Mouse (Mus musculus) lung, postnatal 0 days (tissue): Measurements from ENCODE around the gene Cd1d1.
A peak's percentile ranks its signal among the peaks of the same experiment; 100 is the strongest.

Experiments used
- CTCF ChIP-seq: IDR thresholded peaks from 2 replicates; pipeline ENCODE4 v1.5.1; 2016; ENCODE audit warnings: antibody characterized with exemption, mild to moderate bottlenecking
- EP300 ChIP-seq: IDR thresholded peaks from 2 replicates; pipeline ENCODE4 v1.6.1; 2016; ENCODE audit warnings: antibody characterized with exemption, mild to moderate bottlenecking, control low read depth

DNA sequence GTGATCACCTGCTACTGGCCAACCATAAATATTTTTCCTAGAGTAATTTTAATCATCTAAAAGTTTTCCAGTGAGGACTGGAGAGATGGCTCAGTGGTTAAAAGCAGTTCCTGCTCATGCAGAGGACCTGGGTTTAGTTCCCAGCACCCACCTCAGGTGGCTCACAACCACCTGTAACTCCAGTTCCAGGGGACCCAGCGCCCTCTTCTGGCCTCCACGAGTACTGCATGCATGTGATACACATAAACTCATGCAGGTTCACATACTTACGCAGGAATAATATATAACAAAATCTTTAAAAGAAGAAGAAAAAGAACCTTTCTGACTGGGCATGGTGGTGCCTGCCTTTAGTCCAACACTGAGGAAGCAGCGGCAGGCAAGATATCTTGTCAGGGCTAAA lies 45.4 kb downstream of the Cd1d1 start:
- TF ChIP-seq CTCF (peak; percentile 20; the same call in 1 of the 2 replicates), EP300 (no peak)
